ENCODE assay signal across 8 mouse cellular contexts in genomic region chr1:75652547-75652946, GRCm38 (mm10).
DNase-seq lines count a peak whose midpoint lies in the region; ATAC-seq lines count a peak whose summit lies in the region.

No protein-coding gene starts in this region.

- no peaks in the 10 kb centered on the region for H3K27me3 ChIP-seq in kidney, embryonic 14.5 days (ENCODE audit: control insufficient read depth, insufficient read depth, low read length)

- no peak overlapping the region for H3K4me2 ChIP-seq in kidney, embryonic 14.5 days (replicated peaks; ENCODE audit: low read depth, low read length)

- H3K4me3 ChIP-seq in kidney, embryonic 14.5 days (ENCODE audit: low read length), result no peak overlapping the region

- peak; percentile 62 for DNase-seq in kidney, adult 18-20 months
- DNase-seq in adrenal gland, adult (ENCODE audit: inconsistent age in 2 of 2, low spot score in 1 of 2), result peak; percentile 40 to 89
- DNase-seq in embryo, embryonic 10 days (ENCODE audit: low spot score), result peak; percentile 65
- DNase-seq in heart, postnatal 14 days, result peak; percentile 47 to 70
- DNase-seq in layer of hippocampus, postnatal 14 days (ENCODE audit: low spot score in 2 of 2), result peak; percentile 73 to 85
- peak; percentile 80 for DNase-seq in mesoderm, embryonic 11.5 days (ENCODE audit: low read depth, low spot score)

- no peaks in the 10 kb centered on the region for H3K9me3 ChIP-seq in kidney, embryonic 14.5 days (ENCODE audit: control insufficient read depth, low read length)

- intact Hi-C loops in heart, postnatal 14 days (cut with DNase I), result loop anchor here (2.0 to 10.0 kb wide), 5 partner anchors 142 to 1942 kb away; no protein-coding TSS in a partner anchor

- WGBS in kidney, embryonic 14.5 days, result 14% methylated on average over 10 of the region's 10 CpGs

- no peaks in the 10 kb centered on the region for H3K36me3 ChIP-seq in kidney, embryonic 14.5 days (ENCODE audit: control insufficient read depth, insufficient read depth, low read length)

- no peak for ATAC-seq in kidney, embryonic 14.5 days (ENCODE audit: low FRiP score, low TSS enrichment)
- no peak for ATAC-seq in inflammation-experienced regulatory T-cells, adult 6 months

- H3K27ac ChIP-seq in kidney, embryonic 14.5 days (ENCODE audit: low read depth, low read length), result no peak overlapping the region

- no peaks in the 10 kb centered on the region for H3K4me1 ChIP-seq in kidney, embryonic 14.5 days (ENCODE audit: control insufficient read depth, insufficient read depth, low read length)

- no peak overlapping the region for H3K9ac ChIP-seq in kidney, embryonic 14.5 days (ENCODE audit: low read depth, low read length)
